Mouse (Mus musculus): ENCODE measurements around the gene Gm45717.

DNA sequence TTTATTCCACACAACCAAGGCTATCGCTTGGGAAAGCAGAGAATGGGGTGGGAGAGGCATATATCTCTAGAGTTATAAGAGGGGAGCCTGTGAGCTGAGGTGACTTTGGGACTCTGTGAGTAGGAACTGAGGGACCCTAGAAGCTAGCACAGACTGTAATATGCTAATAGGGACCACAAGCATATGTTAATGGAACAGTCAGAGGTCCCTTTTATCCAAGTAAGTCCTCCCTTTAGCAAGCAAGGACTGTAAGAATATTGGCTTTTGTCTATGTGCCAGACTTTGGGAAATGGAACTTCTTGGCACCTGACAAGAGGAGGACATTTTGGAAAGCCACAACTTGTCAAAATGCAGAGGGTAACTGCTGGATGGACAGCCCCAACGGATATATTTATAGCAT, 16.8 kb downstream of the Gm45717 start:
- TF ChIP-seq CTCF (IDR thresholded peaks at IDR 0.05; ENCODE audit: low read depth) (no peak), EP300 (IDR thresholded peaks at IDR 0.05; ENCODE audit: low read depth) (no peak)
